Mouse (Mus musculus) E14TG2a.4 (cell line): ENCODE results near the gene Rsg1.

ENCODE experiments used
- CTCF ChIP-seq: conservative IDR thresholded peaks from 2 replicates; pipeline ENCODE4 v1.5.1; 2014; ENCODE audit warnings: low read length
- NANOG ChIP-seq: IDR thresholded peaks from 2 replicates; pipeline ENCODE4 v1.6.1; 2014; ENCODE audit warnings: borderline replicate concordance, low read length, mixed read lengths
- POU5F1 ChIP-seq: IDR thresholded peaks from 2 replicates; pipeline ENCODE4 v1.6.1; 2014; ENCODE audit warnings: low read length, borderline replicate concordance

DNA sequence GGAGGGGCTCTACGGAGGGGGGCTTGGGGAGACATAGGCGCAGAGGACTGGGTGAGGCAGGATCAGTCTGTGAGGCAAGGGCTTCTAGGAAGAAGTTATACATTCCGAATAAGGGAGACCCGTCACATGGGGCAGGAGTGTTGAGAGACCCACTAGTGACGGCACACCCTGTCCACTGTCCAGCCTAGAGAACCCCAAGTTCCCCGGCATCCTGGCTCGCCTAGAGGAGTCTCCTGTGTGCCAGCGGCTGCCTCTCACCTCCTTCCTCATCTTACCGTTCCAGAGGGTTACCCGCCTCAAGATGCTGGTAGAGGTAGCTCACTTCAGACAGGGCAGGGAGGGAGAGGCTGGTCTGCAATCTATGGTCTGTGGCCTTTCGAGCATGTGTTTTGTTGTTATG, 35.6 kb downstream of the Rsg1 start:
- TF ChIP-seq CTCF (no peak), NANOG (no peak), POU5F1 (no peak)
